8 mouse cellular contexts compared by ENCODE assay signal in the genomic region with DNA sequence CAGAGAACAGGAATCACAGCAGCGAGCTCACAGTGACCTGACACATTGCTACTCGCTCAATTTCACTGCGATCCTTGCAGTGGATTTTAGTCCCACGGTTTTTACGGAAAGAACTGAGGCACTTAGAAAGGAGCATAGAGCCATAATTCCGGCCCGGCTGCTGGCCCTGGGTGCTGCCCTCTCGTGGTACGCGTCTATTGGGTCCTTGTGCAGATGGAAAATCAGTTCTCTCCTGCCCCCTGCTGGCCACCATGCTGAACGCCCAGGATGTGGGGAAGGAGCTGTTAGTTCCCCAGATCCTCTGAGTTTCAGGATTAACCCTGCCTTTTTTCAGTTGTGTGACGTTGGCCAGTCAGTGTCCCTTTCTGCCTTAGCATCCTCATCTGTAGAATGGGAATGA. TPM values are rescaled to one million over a fixed set of nuclear protein-coding genes. Genes with fewer than 3 reads are reported as not detected.
DNase-seq lines count a peak whose midpoint lies in the region; ATAC-seq lines count a peak whose summit lies in the region.

No protein-coding gene starts in this region.

- 3% methylated on average over 12 of the region's 12 CpGs for WGBS in hindbrain, embryonic 16.5 days

- H3K4me1 ChIP-seq in hindbrain, embryonic 16.5 days (ENCODE audit: control insufficient read depth, insufficient read depth, low read depth, low read length): peaks cover 20% of the 10 kb centered on the region

- DNase-seq in WW6 (ENCODE audit: low read depth, low spot score): peak; percentile 76
- peak; percentile 94 to 96 for DNase-seq in cerebellum, postnatal 25 days
- DNase-seq in frontal cortex, postnatal 25 days (ENCODE audit: low spot score in 2 of 2): peak; percentile 89 to 91
- peak; percentile 88 for DNase-seq in left cerebral cortex, adult 11 months (ENCODE audit: low spot score)
- peak; percentile 90 to 94 for DNase-seq in lung, postnatal 4 days
- DNase-seq in retina, postnatal 1 day: peak; percentile 92
- peak; percentile 97 for DNase-seq in thymus, postnatal 4 days

- peaks cover 22% of the 10 kb centered on the region for H3K36me3 ChIP-seq in hindbrain, embryonic 16.5 days (ENCODE audit: control insufficient read depth, insufficient read depth, low read length)

- H3K4me2 ChIP-seq in hindbrain, embryonic 16.5 days (ENCODE audit: low read length): no peak overlapping the region; the same call in 1 of the 2 replicates

- no peaks in the 10 kb centered on the region for H3K27me3 ChIP-seq in hindbrain, embryonic 16.5 days (replicated peaks; ENCODE audit: control insufficient read depth, insufficient read depth, low read length)

- no peak overlapping the region for H3K4me3 ChIP-seq in hindbrain, embryonic 16.5 days (ENCODE audit: low read length)

- no peak overlapping the region for H3K27ac ChIP-seq in hindbrain, embryonic 16.5 days (ENCODE audit: low read depth, low read length)

- peak; percentile 56 for ATAC-seq in hindbrain, embryonic 16.5 days

- no peak overlapping the region for H3K9ac ChIP-seq in hindbrain, embryonic 16.5 days (ENCODE audit: low read depth, low read length)

- H3K9me3 ChIP-seq in hindbrain, embryonic 16.5 days (ENCODE audit: control insufficient read depth, low read length): no peaks in the 10 kb centered on the region

RNA-seq across cellular contexts. Expression of gene Cyth2, which starts 13.0 kb away (rescaled TPM):
- 243 TPM in 2 replicates for polyA plus RNA-seq in hindbrain, embryonic 16.5 days (2015; fragmentation: Nextera tagmentation; extraction: Ambion mirVana)

RNA-seq across cellular contexts. Expression of gene Sult2b1, which starts 16.9 kb away (rescaled TPM):
- 5.1 and 6.6 TPM in 2 replicates for polyA plus RNA-seq in hindbrain, embryonic 16.5 days (2015; fragmentation: Nextera tagmentation; extraction: Ambion mirVana)

RNA-seq across cellular contexts. Expression of gene Lmtk3, which starts 17.8 kb away (rescaled TPM):
- 17.2 and 21.3 TPM in 2 replicates for polyA plus RNA-seq in hindbrain, embryonic 16.5 days (2015; fragmentation: Nextera tagmentation; extraction: Ambion mirVana)

RNA-seq across cellular contexts. Expression of gene Kcnj14, which starts 23.2 kb away (rescaled TPM):
- 1.2 TPM in 2 replicates for polyA plus RNA-seq in hindbrain, embryonic 16.5 days (2015; fragmentation: Nextera tagmentation; extraction: Ambion mirVana)

RNA-seq across cellular contexts. Expression of gene Grwd1, which starts 29.4 kb away (rescaled TPM):
- polyA plus RNA-seq in hindbrain, embryonic 16.5 days (2015; fragmentation: Nextera tagmentation; extraction: Ambion mirVana): 44.0 and 46.7 TPM in 2 replicates
